Mouse (Mus musculus) stomach, embryonic 14.5 days (tissue): ENCODE results near the gene Sftpd. TPM values are rescaled to one million over a fixed set of nuclear protein-coding genes. Genes with fewer than 3 reads are reported as not detected.

Experiments
- ATAC-seq: fragments of 200-750 bp; cut with Nextera tagmentation; 2 replicates; pipeline ENCODE4 v1.8.0; 2017; ENCODE audit warnings: low read depth, moderate TSS enrichment; ENCODE audit not compliant: insufficient number of reproducible peaks, insufficient read depth, low FRiP score
- H3K27ac ChIP-seq: fragments of 300-500 bp; sonication (generic); 2 replicates; pipeline ENCODE4 v1.5.1; 2014; ENCODE audit warnings: mild to moderate bottlenecking, low read length, moderate library complexity, mixed read lengths
- H3K27me3 ChIP-seq: fragments of 300-500 bp; sonication (generic); 2 replicates; pipeline ENCODE4 v1.6.1; 2014; ENCODE audit warnings: low read length, control low read depth, mixed read lengths; ENCODE audit not compliant: control insufficient read depth, insufficient read depth
- H3K36me3 ChIP-seq: fragments of 300-500 bp; sonication (generic); 2 replicates; pipeline ENCODE4 v1.6.1; 2014; ENCODE audit warnings: mild to moderate bottlenecking, control low read depth, low read length, moderate library complexity, mixed read lengths; ENCODE audit not compliant: control insufficient read depth, insufficient read depth
- H3K4me1 ChIP-seq: fragments of 300-500 bp; sonication (generic); 2 replicates; pipeline ENCODE4 v1.6.1; 2014; ENCODE audit warnings: low read length, control low read depth, mixed read lengths; ENCODE audit not compliant: control insufficient read depth, insufficient read depth
- H3K4me2 ChIP-seq: fragments of 300-500 bp; sonication (generic); replicated peaks from 2 replicates; pipeline ENCODE4 v1.6.1; 2014; ENCODE audit warnings: low read depth, low read length, control low read depth
- H3K4me3 ChIP-seq: fragments of 300-500 bp; sonication (generic); 2 replicates; pipeline ENCODE4 v1.5.1; 2014; ENCODE audit warnings: low read depth, low read length, control low read depth
- H3K9ac ChIP-seq: fragments of 300-500 bp; sonication (generic); replicated peaks from 2 replicates; pipeline ENCODE4 v1.6.1; 2014; ENCODE audit warnings: low read depth, mild to moderate bottlenecking, control low read depth, low read length, moderate library complexity, mixed read lengths
- H3K9me3 ChIP-seq: fragments of 300-500 bp; sonication (generic); 2 replicates; pipeline ENCODE4 v1.6.1; 2016; ENCODE audit warnings: low read depth, low read length, control low read depth; ENCODE audit not compliant: control insufficient read depth
- WGBS: fragments of 180-500 bp; shearing (Covaris S2); extraction: QIAGEN DNeasy Blood & Tissue Kit; methylation state at CpG from one replicate; pipeline ENCODE4 v1.1.7; 2014; 5-methylcytosine and 5-hydroxymethylcytosine counted together
- polyA plus RNA-seq: library from polyadenylated mRNA; unstranded; fragments of >200 nt; fragmentation: Nextera tagmentation; extraction: Ambion mirVana; gene quantifications from 2 replicates; pipeline ENCODE4 v1.2.1, GENCODE M21; 2014

Sftpd gene
- polyA plus RNA-seq = 0.27 TPM in 1 of 2 replicates, not detected in the other

DNA sequence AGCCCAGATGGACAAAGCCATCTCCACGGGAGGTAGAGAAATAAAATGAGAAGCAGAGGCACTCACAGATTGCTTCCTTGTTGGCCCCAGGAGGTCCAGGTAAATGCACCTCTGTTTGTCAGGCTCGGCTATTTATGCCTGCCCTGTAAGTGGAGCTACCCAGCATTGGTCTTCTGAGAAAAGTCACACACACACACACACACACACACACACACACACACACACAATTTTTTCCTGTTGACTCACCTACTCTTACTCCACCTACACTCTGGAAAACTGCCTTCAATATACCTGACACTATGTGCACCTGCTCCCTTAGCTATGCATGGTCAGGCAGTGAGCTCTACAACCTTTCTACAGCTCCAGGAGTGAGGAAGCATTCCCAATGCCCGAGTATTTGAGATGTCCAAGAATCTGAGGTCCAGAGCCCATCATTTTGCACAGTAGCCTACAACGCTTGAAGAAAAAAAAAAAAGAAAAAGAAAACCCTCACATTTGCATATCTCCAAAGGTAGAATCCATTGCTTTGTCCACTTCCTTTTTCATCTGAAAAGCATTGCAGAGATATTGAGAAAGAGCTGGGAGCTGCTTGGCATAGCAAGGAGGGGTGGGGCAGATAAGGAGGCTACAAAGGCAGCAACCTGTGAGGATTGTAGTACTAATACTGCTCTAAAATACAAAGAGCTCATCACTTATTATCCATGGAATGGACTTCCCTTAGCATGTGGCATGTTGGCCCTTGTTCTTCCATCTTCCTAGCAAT lies at the start of gene Sftpd:
Gene Sftpd, minus strand, starts transcription at position 91 of the 763 bp plus-strand sequence.
- no peak within 1 kb of the TSS for H3K4me3 ChIP-seq
- no peak within 1 kb of the TSS for H3K27ac ChIP-seq
- ATAC-seq = no peak
- H3K4me2 ChIP-seq = no peak within 1 kb of the TSS
- H3K4me1 ChIP-seq = no peaks in the 10 kb centered on the region
- H3K36me3 ChIP-seq = no peaks in the 10 kb centered on the region
- WGBS = 71% methylated on average over 4 of the region's 4 CpGs
- no peaks in the 10 kb centered on the region for H3K9me3 ChIP-seq
- no peaks in the 10 kb centered on the region for H3K27me3 ChIP-seq
- no peak within 1 kb of the TSS for H3K9ac ChIP-seq

DNA sequence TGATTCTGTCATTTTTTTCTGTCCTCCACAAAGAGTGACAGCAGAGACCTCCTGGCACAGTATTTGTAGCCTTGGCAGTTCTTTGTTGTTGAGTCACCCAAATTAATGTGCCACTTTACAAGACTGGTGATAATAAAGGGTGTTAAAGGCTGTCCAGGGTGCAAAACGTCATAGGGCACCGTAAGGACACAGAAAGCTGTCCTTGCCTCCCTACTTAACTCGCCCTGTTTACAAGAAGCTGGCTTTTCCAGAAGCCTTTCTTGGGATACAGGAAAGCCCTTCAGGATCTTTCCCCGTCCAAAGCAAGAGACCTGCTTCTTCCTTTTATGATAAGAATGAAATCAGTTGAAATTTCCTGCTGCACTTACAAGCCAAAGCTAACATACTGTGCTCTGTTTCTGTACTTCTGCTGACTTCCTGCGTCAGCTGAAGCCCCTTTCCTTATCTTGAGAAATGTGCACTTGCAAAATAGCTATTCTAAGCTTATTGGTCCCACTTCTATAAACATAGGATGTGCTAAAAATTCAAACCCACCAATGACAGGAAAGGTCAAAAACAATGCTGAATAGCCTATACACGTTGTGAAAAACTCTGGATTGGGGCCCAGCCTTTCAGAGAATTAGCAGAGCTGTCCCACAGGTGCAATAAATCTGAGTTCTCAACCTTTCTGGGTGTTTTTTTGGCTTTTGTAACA lies 13.2 kb upstream of the Sftpd start:
- Histone ChIP-seq H3K4me2 (no peak overlapping the region), H3K4me3 (no peak overlapping the region), H3K27ac (peak overlapping the region; percentile 21; the same call in 1 of the 2 replicates), H3K36me3 (no peaks in the 10 kb centered on the region), H3K4me1 (no peaks in the 10 kb centered on the region), H3K9me3 (no peaks in the 10 kb centered on the region; the same call in 1 of the 2 replicates), H3K27me3 (no peaks in the 10 kb centered on the region), H3K9ac (no peak overlapping the region)
- no peak for ATAC-seq
- 45% methylated on average over 6 of the region's 6 CpGs for WGBS

DNA sequence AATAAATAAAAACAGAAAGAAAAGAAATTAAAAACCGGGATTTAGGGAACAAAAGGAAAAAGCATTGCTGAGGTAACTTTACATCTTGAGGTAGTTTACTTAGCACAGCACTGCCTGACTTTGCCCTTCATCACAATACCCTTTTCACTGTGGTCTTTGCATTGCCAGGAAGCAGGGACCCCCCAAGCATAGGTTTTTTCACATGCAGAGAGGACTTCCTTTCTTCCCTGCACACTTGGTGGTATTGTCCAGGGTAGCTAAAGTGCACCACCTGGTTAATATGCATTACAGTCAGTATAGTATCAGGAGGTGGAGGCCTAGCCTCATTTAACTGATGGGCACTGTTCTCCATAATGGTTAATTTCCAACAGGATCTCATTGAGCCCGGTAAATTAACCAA lies 4.5 kb upstream of the Sftpd start:
- no peak overlapping the region for H3K27ac ChIP-seq
- H3K4me3 ChIP-seq = no peak overlapping the region
- no peak overlapping the region for H3K4me2 ChIP-seq
- no peaks in the 10 kb centered on the region for H3K36me3 ChIP-seq
- no peak for ATAC-seq
- no peak overlapping the region for H3K9ac ChIP-seq
- no peaks in the 10 kb centered on the region for H3K4me1 ChIP-seq
- 87% methylated on average over 2 of the region's 2 CpGs for WGBS
- peaks cover 7% of the 10 kb centered on the region; the same call in 1 of the 2 replicates for H3K9me3 ChIP-seq
- no peaks in the 10 kb centered on the region for H3K27me3 ChIP-seq

DNA sequence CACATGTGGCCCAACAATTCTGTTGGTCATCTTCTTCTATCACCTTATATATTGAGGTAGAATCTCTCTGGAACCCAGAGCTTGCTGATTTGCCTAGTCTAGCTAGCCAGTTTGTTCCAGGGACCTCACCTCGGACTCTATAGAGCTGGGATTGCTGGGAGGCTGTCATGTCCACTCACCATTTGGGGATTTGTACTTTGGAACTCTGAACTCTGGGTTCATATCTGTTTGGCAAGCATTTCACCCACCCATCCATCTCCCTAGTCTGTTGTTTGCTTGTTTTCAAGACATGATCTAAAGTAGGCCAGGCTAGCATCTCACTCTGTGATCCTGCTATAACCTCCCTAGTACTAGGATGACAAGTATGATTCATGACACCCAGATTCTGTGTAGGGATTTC lies 10.1 kb downstream of the Sftpd start:
- H3K27me3 ChIP-seq = no peaks in the 10 kb centered on the region
- H3K4me1 ChIP-seq = no peaks in the 10 kb centered on the region
- WGBS = 53% methylated on average over 1 of the region's 1 CpGs
- no peak overlapping the region for H3K9ac ChIP-seq
- H3K9me3 ChIP-seq = no peaks in the 10 kb centered on the region
- no peak overlapping the region for H3K4me3 ChIP-seq
- no peaks in the 10 kb centered on the region for H3K36me3 ChIP-seq
- H3K4me2 ChIP-seq = no peak overlapping the region
- ATAC-seq = no peak
- H3K27ac ChIP-seq = no peak overlapping the region

GRCm38 (mm10) chr14:41170514-41170913 lies 14.4 kb downstream of the Sftpd start:
- ATAC-seq = no peak
- Histone ChIP-seq H3K4me3 (no peak overlapping the region), H3K27ac (no peak overlapping the region), H3K36me3 (no peaks in the 10 kb centered on the region), H3K9me3 (no peaks in the 10 kb centered on the region), H3K9ac (no peak overlapping the region), H3K4me1 (no peaks in the 10 kb centered on the region), H3K4me2 (no peak overlapping the region), H3K27me3 (no peaks in the 10 kb centered on the region)
- 75% methylated on average over 2 of the region's 2 CpGs for WGBS

DNA sequence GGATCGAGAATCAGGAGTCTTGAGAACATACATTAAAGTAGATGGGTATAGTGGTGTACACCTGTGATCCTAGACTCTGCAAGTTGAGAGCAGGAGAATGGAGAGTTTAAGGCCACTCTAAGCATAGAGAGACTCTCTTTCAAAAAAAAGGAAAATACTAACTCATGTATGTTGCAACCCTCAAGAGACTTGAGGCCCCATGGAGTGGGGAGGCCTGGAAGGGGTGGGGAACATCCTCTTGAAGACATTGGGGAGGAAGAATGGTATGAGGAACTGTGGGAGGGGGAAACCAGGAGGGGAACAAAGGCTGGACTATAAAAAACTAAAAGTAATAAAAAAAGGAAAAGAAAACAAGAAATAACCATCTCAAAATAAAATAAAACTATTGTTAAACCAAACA lies 16.4 kb downstream of the Sftpd start:
- H3K4me3 ChIP-seq = no peak overlapping the region
- no peaks in the 10 kb centered on the region for H3K4me1 ChIP-seq
- WGBS = 79% methylated on average over 1 of the region's 1 CpGs
- no peak overlapping the region for H3K27ac ChIP-seq
- H3K9ac ChIP-seq = no peak overlapping the region
- H3K27me3 ChIP-seq = no peaks in the 10 kb centered on the region
- no peaks in the 10 kb centered on the region for H3K9me3 ChIP-seq
- no peak overlapping the region for H3K4me2 ChIP-seq
- ATAC-seq = no peak
- H3K36me3 ChIP-seq = no peaks in the 10 kb centered on the region

DNA sequence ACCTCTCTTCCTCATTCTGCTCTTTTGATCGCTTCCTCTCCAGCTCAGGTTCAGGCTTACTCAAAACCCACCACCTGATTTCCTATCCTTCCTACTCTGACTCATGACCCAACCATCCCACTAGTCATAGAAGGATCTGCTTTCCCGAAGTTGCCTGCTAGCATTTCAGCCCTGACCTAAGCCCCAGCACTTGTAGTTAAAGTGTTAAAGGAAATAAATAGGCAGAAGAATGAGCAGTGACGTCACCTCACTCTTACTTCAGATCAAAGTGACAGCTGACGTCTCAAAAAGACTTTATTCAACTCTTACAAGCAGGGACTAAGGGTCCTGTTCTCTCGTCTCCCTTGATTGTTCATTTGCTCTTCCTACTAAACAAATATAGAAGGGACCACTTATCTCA lies 17.7 kb downstream of the Sftpd start:
- Histone ChIP-seq H3K36me3 (no peaks in the 10 kb centered on the region), H3K4me3 (no peak overlapping the region), H3K9ac (no peak overlapping the region), H3K27ac (no peak overlapping the region), H3K4me2 (no peak overlapping the region), H3K27me3 (no peaks in the 10 kb centered on the region), H3K4me1 (no peaks in the 10 kb centered on the region), H3K9me3 (no peaks in the 10 kb centered on the region)
- ATAC-seq = no peak
- WGBS = 50% methylated on average over 5 of the region's 5 CpGs

GRCm38 (mm10) chr14:41162663-41163062 lies 22.3 kb downstream of the Sftpd start:
- WGBS = 11% methylated on average over 2 of the region's 2 CpGs
- Histone ChIP-seq H3K9me3 (no peaks in the 10 kb centered on the region), H3K27ac (no peak overlapping the region), H3K4me3 (no peak overlapping the region), H3K9ac (no peak overlapping the region), H3K4me1 (no peaks in the 10 kb centered on the region), H3K36me3 (no peaks in the 10 kb centered on the region), H3K4me2 (no peak overlapping the region), H3K27me3 (no peaks in the 10 kb centered on the region)
- ATAC-seq = no peak
